Mouse (Mus musculus) liver, embryonic 12.5 days (tissue): ENCODE measurements at regions not wholly inside any gene's neighbourhood (a gene's known extent, or its start where the extent isn't known, plus 50 kb on each side); places are given as distances from the start of the nearest gene placed in this dataset.

Experiments
- ATAC-seq: fragments of 200-750 bp; cut with Nextera tagmentation; 2 replicates; pipeline ENCODE4 v1.8.0; 2017; ENCODE audit warnings: moderate number of reproducible peaks, mild to moderate bottlenecking, moderate library complexity
- H3K27ac ChIP-seq: fragments of 300-500 bp; sonication (generic); 2 replicates; pipeline ENCODE4 v1.5.1; 2016; ENCODE audit warnings: mild to moderate bottlenecking
- H3K27me3 ChIP-seq: fragments of 300-500 bp; sonication (generic); replicated peaks from 2 replicates; pipeline ENCODE4 v1.6.1; 2016; ENCODE audit warnings: mild to moderate bottlenecking, moderate library complexity
- H3K36me3 ChIP-seq: fragments of 300-500 bp; sonication (generic); 2 replicates; pipeline ENCODE4 v1.6.1; 2016; ENCODE audit warnings: mild to moderate bottlenecking, moderate library complexity
- H3K4me1 ChIP-seq: fragments of 300-500 bp; sonication (generic); 2 replicates; pipeline ENCODE4 v1.6.1; 2016
- H3K4me2 ChIP-seq: fragments of 300-500 bp; sonication (generic); 2 replicates; pipeline ENCODE4 v1.6.1; 2016; ENCODE audit warnings: mild to moderate bottlenecking, moderate library complexity
- H3K4me3 ChIP-seq: fragments of 300-500 bp; sonication (generic); 2 replicates; pipeline ENCODE4 v1.5.1; 2016; ENCODE audit warnings: mild to moderate bottlenecking, moderate library complexity
- H3K9ac ChIP-seq: fragments of 300-500 bp; sonication (generic); 2 replicates; pipeline ENCODE4 v1.6.1; 2016; ENCODE audit warnings: mild to moderate bottlenecking, moderate library complexity
- H3K9me3 ChIP-seq: fragments of 300-500 bp; sonication (generic); replicated peaks from 2 replicates; pipeline ENCODE4 v1.6.1; 2016; ENCODE audit warnings: mild to moderate bottlenecking, moderate library complexity
- WGBS: fragments of 180-500 bp; shearing (Covaris S2); methylation state at CpG from one replicate; pipeline ENCODE4 v1.1.7; 2016; ENCODE audit not compliant: insufficient replicate concordance; 5-methylcytosine and 5-hydroxymethylcytosine counted together

DNA sequence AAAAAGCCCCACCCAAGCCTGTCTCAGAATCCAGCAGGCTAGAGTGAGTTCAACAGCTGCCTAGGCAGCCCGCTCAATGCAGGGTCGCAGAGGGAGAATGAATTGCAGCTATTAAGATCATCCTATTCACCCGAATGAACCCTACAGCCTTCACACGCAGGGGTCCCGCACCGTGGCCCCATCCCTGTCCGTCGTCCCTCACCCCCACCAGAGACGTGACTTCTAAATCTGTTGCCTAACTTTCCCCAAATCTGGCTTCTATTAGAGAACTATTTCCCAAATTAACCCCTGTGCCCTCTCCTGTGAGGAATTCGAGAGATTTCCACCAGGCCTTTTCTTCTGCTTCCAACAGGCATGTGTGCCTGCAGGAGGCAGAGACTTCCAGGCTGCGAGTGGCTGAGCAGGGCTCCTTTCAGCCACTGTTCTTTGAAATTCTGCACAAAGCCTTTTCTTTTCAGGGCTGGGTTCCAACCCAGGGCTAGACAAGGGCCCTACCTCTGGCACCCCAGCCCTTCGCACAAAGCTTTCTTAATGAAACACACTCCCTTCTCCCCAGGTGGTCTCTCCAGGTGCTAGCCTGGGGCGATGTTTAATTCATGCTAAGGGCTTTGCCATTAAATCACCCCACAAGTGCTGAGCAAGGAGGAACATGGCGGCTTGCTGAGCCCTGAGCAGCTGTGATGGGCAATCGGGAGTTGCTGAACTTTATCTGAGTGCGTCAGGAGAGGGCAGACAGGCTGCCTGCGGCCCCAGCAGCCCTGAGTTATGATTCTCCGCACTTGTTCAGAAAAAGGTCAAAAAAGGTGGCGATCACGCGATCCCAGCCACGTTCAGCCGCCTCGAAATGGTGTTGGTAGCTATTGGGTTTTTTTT is 134.7 kb upstream of the Rybp start:
- no peak for ATAC-seq
- Histone ChIP-seq H3K4me1 (0 out of 2 replicates have a peak, but pooled peaks cover 3% of the 10 kb centered on the region), H3K27me3 (peaks cover 27% of the 10 kb centered on the region), H3K9me3 (no peaks in the 10 kb centered on the region), H3K36me3 (no peaks in the 10 kb centered on the region), H3K4me2 (no peak overlapping the region), H3K27ac (no peak overlapping the region), H3K4me3 (no peak overlapping the region), H3K9ac (no peak overlapping the region)
- 34% methylated on average over 24 of the region's 24 CpGs for WGBS

DNA sequence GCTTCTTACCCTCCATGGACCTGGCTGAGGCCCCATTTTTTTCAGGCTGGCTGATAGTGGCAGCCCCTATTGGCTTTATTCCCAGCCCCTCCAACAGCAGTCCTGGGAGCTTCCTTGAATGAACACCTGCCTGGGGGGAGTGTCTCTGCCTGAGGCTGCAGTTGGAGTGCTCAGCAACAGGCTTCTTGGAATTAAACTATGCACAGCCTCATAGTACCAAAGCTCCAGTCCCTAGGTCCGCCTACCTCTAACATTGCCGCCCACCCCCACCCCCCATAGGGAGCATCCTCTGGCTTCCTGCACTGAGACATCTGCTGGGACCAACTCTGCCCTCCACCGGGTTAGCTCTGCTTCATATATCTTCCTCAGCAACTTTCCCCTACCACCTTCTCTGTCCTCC is 133.3 kb upstream of the Rybp start:
- no peak for ATAC-seq
- peaks cover 9% of the 10 kb centered on the region for H3K4me1 ChIP-seq
- H3K9me3 ChIP-seq, result no peaks in the 10 kb centered on the region
- no peaks in the 10 kb centered on the region for H3K36me3 ChIP-seq
- no peak overlapping the region for H3K9ac ChIP-seq
- H3K4me2 ChIP-seq, result no peak overlapping the region
- peaks cover 27% of the 10 kb centered on the region for H3K27me3 ChIP-seq
- 44% methylated on average over 3 of the region's 3 CpGs for WGBS
- no peak overlapping the region for H3K27ac ChIP-seq
- no peak overlapping the region for H3K4me3 ChIP-seq

DNA sequence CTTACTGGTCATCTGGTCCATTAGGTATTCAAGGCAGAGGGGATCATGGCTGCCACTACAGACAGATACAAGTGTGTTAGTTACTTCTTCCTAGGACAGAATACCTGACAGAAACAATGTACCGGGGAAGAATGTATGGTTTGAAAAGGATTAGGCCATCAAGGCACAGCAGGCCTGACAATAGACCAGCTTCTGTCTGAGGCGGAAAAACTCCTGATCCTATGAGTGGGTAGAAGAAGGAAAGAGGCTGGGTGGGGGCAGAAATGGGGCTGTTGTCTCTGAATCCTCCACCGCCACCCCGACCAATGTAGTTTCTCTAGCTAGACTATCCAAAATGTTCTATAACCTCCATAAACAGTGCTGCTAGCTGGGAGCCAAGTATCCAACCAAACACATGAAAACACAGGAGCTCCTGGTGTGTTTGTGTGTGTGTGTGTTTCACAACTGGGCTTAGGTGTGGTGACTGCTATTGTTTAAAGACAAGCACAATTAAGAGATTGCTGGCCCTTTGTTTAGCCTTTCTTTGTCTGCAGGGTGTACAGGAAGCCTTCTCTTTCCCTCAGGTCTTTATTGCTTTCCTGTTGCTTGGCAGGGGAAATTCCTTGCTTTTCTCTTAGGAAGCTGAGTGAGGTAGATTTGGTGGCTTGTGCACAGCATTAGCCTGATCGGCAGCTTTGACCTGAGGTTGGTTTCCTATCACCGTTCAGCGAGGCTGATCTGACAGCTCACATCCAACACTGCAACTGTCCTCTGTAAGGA is 132.7 kb upstream of the Rybp start:
- H3K4me1 ChIP-seq, result peaks cover 14% of the 10 kb centered on the region
- H3K4me2 ChIP-seq, result no peak overlapping the region
- WGBS, result 50% methylated on average over 7 of the region's 7 CpGs
- H3K9ac ChIP-seq, result no peak overlapping the region
- no peak for ATAC-seq
- no peaks in the 10 kb centered on the region for H3K9me3 ChIP-seq
- H3K27me3 ChIP-seq, result peaks cover 27% of the 10 kb centered on the region
- no peaks in the 10 kb centered on the region for H3K36me3 ChIP-seq
- H3K4me3 ChIP-seq, result no peak overlapping the region
- H3K27ac ChIP-seq, result no peak overlapping the region

DNA sequence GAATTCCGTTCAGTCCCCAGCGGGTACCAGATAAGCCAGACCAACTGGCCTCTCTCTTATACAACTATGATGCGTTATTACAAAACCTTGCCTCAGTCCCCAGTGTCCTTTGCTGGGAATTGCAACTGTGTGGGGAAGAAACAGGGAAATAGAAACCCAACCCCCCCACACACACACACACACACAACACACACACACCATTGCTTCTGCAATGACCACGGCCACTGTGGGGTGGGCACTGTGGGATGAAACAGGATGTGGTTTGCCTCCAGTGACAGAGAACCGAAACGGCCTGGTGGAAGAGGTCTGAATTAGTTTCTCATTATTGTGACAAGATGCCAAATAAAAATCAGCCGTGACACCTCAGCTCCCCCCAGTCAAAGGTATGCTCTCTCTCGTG is 128.8 kb upstream of the Rybp start:
- no peaks in the 10 kb centered on the region for H3K9me3 ChIP-seq
- H3K4me3 ChIP-seq, result no peak overlapping the region
- H3K27ac ChIP-seq, result no peak overlapping the region
- no peaks in the 10 kb centered on the region for H3K36me3 ChIP-seq
- H3K4me1 ChIP-seq, result peaks cover 11% of the 10 kb centered on the region
- no peak overlapping the region for H3K9ac ChIP-seq
- 30% methylated on average over 8 of the region's 8 CpGs for WGBS
- H3K4me2 ChIP-seq, result no peak overlapping the region
- ATAC-seq, result no peak
- H3K27me3 ChIP-seq, result peaks cover 14% of the 10 kb centered on the region; the same call in 1 of the 2 replicates

DNA sequence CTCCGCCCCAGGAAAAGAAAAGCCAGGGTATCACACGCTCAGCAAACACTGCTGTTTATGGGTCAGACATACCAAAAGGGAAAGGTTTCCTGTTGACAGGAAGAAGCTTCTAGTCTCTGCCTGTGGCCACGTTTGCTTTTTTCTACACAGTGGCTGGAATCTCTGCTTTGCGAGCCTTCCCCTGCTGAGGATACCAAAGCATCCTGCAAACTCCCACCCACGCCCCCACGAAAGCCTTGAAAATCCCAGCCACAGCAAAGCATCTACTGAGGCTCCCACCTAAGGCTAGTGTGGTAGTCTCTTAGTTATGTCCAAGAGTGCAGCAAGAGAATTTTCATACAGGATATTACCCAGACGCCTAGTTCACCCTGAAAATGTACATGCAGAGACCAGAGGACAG is 128.2 kb upstream of the Rybp start:
- peaks cover 11% of the 10 kb centered on the region for H3K4me1 ChIP-seq
- H3K9me3 ChIP-seq, result no peaks in the 10 kb centered on the region
- H3K4me3 ChIP-seq, result no peak overlapping the region
- no peak for ATAC-seq
- H3K4me2 ChIP-seq, result no peak overlapping the region
- no peak overlapping the region for H3K27ac ChIP-seq
- H3K36me3 ChIP-seq, result no peaks in the 10 kb centered on the region
- no peak overlapping the region for H3K9ac ChIP-seq
- 31% methylated on average over 7 of the region's 7 CpGs for WGBS
- peaks cover 8% of the 10 kb centered on the region; the same call in 1 of the 2 replicates for H3K27me3 ChIP-seq

DNA sequence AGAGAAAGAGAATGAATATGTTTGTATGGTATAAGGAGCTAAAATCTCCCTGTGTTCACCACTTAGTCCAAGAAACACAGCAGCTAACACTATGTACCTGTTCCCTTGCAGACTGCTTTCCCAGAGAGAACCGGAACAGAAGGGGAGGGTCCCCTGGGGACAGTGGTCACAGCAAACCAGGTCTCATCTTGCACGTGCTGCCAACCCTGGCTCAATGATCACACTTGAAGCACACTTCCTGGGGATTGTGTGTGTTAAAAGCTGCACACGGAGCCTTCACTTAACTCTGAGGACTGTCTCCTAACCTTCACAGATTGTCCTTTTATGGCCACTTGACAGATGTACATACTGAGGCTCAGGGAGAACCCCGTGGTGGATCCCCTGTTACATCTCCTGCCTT is 127.6 kb upstream of the Rybp start:
- 45% methylated on average over 4 of the region's 4 CpGs for WGBS
- no peak overlapping the region for H3K9ac ChIP-seq
- H3K36me3 ChIP-seq, result no peaks in the 10 kb centered on the region
- H3K27ac ChIP-seq, result no peak overlapping the region
- ATAC-seq, result no peak
- peaks cover 11% of the 10 kb centered on the region for H3K4me1 ChIP-seq
- no peak overlapping the region for H3K4me3 ChIP-seq
- 0 out of 2 replicates have a peak, but pooled peaks cover 2% of the 10 kb centered on the region for H3K27me3 ChIP-seq
- no peak overlapping the region for H3K4me2 ChIP-seq
- no peaks in the 10 kb centered on the region for H3K9me3 ChIP-seq

DNA sequence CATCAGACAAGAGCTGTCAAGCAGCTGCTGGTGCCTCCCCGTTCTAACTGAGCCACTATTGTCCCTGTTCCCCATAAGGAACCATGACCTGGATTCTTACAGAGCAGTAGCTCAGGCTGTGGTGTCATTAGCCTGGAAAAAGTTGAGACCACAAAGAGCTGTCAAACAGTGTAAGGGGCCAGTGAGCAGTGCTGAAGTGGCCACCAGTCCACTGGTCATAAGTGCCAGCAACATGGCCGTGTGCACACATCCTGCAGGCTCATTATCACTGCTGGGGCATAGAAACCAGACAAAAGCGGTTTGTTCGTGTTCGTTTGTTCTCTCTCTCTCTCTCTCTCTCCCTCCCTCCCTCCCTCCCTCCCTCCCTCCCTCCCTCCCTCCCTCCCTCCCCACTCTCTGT is 125.2 kb upstream of the Rybp start:
- H3K27me3 ChIP-seq, result no peaks in the 10 kb centered on the region
- no peaks in the 10 kb centered on the region for H3K9me3 ChIP-seq
- H3K4me1 ChIP-seq, result peaks cover 11% of the 10 kb centered on the region
- no peak overlapping the region for H3K4me3 ChIP-seq
- H3K4me2 ChIP-seq, result no peak overlapping the region
- WGBS, result 37% methylated on average over 5 of the region's 5 CpGs
- no peak overlapping the region for H3K9ac ChIP-seq
- H3K36me3 ChIP-seq, result no peaks in the 10 kb centered on the region
- H3K27ac ChIP-seq, result no peak overlapping the region
- ATAC-seq, result no peak

DNA sequence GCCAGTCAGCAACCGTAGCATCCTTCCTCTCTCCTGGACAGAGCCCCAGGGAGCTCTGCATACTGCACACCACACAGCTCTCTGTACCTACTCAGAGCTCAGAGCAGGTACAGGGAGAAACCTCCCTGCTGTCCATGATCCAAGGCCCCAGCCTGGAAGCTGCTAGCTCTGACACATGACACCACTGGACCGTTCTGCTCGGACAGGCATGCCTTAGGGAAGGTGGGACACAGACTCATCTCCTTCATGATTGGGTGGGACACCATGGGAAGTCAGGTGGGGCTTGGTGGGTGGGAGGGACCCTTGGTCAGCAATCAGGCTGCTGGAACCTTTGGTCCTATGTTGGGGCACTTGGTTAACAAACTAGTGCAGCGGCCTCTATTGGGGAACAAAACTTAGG is 124.7 kb upstream of the Rybp start:
- no peak overlapping the region for H3K27ac ChIP-seq
- peaks cover 11% of the 10 kb centered on the region for H3K4me1 ChIP-seq
- H3K4me3 ChIP-seq, result no peak overlapping the region
- no peak overlapping the region for H3K9ac ChIP-seq
- ATAC-seq, result no peak
- no peaks in the 10 kb centered on the region for H3K27me3 ChIP-seq
- H3K36me3 ChIP-seq, result no peaks in the 10 kb centered on the region
- no peak overlapping the region for H3K4me2 ChIP-seq
- H3K9me3 ChIP-seq, result no peaks in the 10 kb centered on the region
- 74% methylated on average over 4 of the region's 4 CpGs for WGBS

DNA sequence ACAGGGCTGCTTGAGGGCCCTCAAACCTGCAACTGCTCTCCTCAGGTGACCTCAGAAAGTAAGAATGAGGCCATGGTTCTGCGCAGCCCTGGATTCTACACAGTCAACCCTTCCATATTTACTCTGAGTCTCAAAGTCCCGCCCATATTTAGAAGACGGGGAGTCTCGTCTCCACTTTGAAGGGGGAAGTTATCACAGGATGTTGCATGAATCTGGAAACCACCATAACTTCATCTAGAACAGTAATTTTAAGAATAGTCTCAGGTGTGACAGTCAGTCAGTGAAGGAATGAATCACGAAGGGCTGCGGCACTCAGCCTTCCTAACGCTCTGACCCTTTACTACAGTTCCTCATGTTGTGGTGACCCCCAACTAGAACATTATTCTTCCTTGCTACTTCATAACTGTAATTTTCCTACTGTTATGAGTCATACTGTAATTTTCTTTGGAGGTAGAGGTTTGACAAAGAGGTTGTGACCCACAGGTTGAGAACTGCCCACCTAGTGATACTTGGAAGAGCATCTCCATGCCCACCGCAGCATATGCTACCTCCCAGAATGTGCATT is 122.9 kb upstream of the Rybp start:
- Histone ChIP-seq H3K27me3 (no peaks in the 10 kb centered on the region), H3K27ac (no peak overlapping the region), H3K9ac (no peak overlapping the region), H3K4me3 (no peak overlapping the region), H3K4me2 (no peak overlapping the region), H3K9me3 (no peaks in the 10 kb centered on the region), H3K4me1 (0 out of 2 replicates have a peak, but pooled peaks cover under 1% of the 10 kb centered on the region), H3K36me3 (no peaks in the 10 kb centered on the region)
- WGBS, result 76% methylated on average over 8 of the region's 8 CpGs
- ATAC-seq, result no peak

DNA sequence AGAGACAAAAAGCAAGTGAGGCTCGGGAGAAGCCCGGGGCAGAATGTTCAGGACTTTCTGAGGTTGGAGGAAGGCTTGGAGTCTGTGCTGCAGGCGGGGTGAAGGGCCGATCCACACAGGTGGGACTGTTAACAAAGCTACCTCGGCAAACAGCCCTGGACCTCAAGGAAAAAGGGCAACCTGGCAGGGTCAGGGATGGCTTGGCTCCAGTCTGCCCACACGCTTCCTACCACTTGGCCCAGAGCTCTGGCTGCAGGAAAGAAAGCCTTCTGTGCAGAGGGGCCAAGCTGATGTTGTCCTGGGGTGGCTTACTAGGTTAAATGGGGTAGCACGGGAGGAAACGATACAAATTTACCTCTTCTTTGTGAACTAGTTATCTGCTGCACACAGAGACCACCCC is 121.5 kb upstream of the Rybp start:
- Histone ChIP-seq H3K4me2 (no peak overlapping the region), H3K4me3 (no peak overlapping the region), H3K27me3 (no peaks in the 10 kb centered on the region; the same call in 1 of the 2 replicates), H3K4me1 (no peaks in the 10 kb centered on the region), H3K9ac (no peak overlapping the region), H3K9me3 (no peaks in the 10 kb centered on the region), H3K36me3 (no peaks in the 10 kb centered on the region), H3K27ac (no peak overlapping the region)
- WGBS, result 66% methylated on average over 8 of the region's 8 CpGs
- no peak for ATAC-seq

DNA sequence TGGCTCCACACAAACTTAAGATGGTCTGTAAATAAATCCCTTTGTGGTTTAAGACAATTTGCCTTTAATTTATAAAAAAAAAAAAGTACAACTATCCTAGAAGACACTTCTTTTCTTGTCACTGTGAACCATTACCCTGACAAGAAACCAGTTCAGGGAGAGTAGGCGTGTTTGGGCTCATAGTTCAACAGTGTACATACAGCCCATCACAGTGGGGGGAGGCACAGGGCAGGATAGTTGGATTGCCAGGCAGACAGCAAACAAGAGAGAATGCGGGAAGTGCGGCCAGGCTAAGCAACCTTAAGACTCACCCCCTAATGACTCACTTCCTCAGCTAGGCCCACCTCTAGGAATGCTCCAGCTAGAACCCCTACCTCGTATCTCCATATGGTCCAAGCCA is 119.2 kb upstream of the Rybp start:
- no peak overlapping the region for H3K27ac ChIP-seq
- no peak overlapping the region for H3K4me3 ChIP-seq
- no peaks in the 10 kb centered on the region for H3K4me1 ChIP-seq
- no peak for ATAC-seq
- no peaks in the 10 kb centered on the region for H3K36me3 ChIP-seq
- no peaks in the 10 kb centered on the region for H3K9me3 ChIP-seq
- H3K4me2 ChIP-seq, result no peak overlapping the region
- 52% methylated on average over 4 of the region's 4 CpGs for WGBS
- no peaks in the 10 kb centered on the region; the same call in 1 of the 2 replicates for H3K27me3 ChIP-seq
- H3K9ac ChIP-seq, result no peak overlapping the region

DNA sequence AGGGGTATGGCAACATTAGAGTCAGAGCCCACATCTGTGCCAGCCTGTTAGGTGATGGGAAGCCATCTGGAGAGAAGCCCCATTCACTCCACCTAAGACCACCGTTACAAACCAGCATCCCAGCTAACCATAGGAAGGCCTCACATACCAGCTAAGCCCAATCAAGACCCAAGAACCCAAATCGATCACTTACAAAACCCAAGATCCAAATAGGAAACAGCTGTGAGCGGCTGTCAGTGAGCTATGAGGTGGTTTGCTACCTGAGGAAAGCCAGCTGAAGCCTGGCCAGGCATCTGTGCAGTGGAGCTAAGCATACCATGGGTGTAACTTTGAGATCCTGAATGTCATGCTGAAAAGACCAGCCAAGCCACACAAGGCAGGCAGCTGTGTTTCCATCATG is 116.9 kb upstream of the Rybp start:
- Histone ChIP-seq H3K9ac (no peak overlapping the region), H3K4me2 (no peak overlapping the region), H3K4me1 (no peaks in the 10 kb centered on the region), H3K27ac (no peak overlapping the region), H3K27me3 (no peaks in the 10 kb centered on the region; the same call in 1 of the 2 replicates), H3K9me3 (no peaks in the 10 kb centered on the region), H3K4me3 (no peak overlapping the region), H3K36me3 (no peaks in the 10 kb centered on the region)
- no peak for ATAC-seq
- WGBS, result 62% methylated on average over 3 of the region's 3 CpGs
